Mouse (Mus musculus): ENCODE measurements at regions not wholly inside any gene's neighbourhood (a gene's known extent, or its start where the extent isn't known, plus 50 kb on each side); places are given as distances from the start of the nearest gene placed in this dataset.

- no peak overlapping the region for H3ac ChIP-seq (ENCODE audit: control insufficient read depth, insufficient read length)
- H3K79me2 ChIP-seq (ENCODE audit: control insufficient read depth, insufficient read depth) = no peaks in the 10 kb centered on the region
- TF ChIP-seq REST (IDR thresholded peaks at IDR 0.05; ENCODE audit: insufficient read depth, insufficient read length) (no peak), MYOD1 (IDR thresholded peaks at IDR 0.05; ENCODE audit: control insufficient read depth in 1 of 3, insufficient read length in 2 of 3, low read depth in 2 of 3) (no peak), E2F4 (IDR thresholded peaks at IDR 0.05; ENCODE audit: insufficient read depth) (no peak), USF1 (IDR thresholded peaks at IDR 0.05; ENCODE audit: low read depth) (no peak), SRF (IDR thresholded peaks at IDR 0.05; ENCODE audit: control insufficient read depth, insufficient read length, low read depth) (no peak), POLR2A (IDR thresholded peaks at IDR 0.05; ENCODE audit: insufficient read length, low read depth) (no peak), MAX (IDR thresholded peaks at IDR 0.05; ENCODE audit: low read depth) (no peak), POLR2AphosphoS2 (IDR thresholded peaks at IDR 0.05; ENCODE audit: insufficient read length, low read depth) (no peak), CEBPB (IDR thresholded peaks at IDR 0.05; ENCODE audit: insufficient read depth, poor library complexity, severe bottlenecking) (no peak), MYOG (IDR thresholded peaks at IDR 0.05; ENCODE audit: control insufficient read depth in 1 of 3, insufficient read depth in 1 of 3, insufficient read length in 2 of 3, low read depth in 2 of 3) (no peak), TCF12 (IDR thresholded peaks at IDR 0.05; ENCODE audit: insufficient read depth, poor library complexity, severe bottlenecking) (no peak), TCF3 (IDR thresholded peaks at IDR 0.05; ENCODE audit: insufficient read length, low read depth) (no peak)
- no peak overlapping the region for H3K4me2 ChIP-seq (ENCODE audit: low read depth)
- no peak overlapping the region for H3K4me3 ChIP-seq
- no peaks in the 10 kb centered on the region for H3K36me3 ChIP-seq (ENCODE audit: control insufficient read depth, insufficient read depth)
- H3K27me3 ChIP-seq (ENCODE audit: control insufficient read depth, insufficient read depth, insufficient read length) = no peaks in the 10 kb centered on the region
Observed at GRCm38 (mm10) chr7:73308981-73309380, 66.3 kb upstream of the Rgma start.

- Histone ChIP-seq H3K36me3 (ENCODE audit: control insufficient read depth, insufficient read depth) (no peaks in the 10 kb centered on the region), H3K79me2 (ENCODE audit: control insufficient read depth, insufficient read depth) (no peaks in the 10 kb centered on the region), H3K4me3 (no peak overlapping the region), H3K27me3 (ENCODE audit: control insufficient read depth, insufficient read depth, insufficient read length) (no peaks in the 10 kb centered on the region), H3ac (ENCODE audit: control insufficient read depth, insufficient read length) (no peak overlapping the region), H3K4me2 (ENCODE audit: low read depth) (no peak overlapping the region)
- no peak for TF ChIP-seq TCF3 (IDR thresholded peaks at IDR 0.05; ENCODE audit: insufficient read length, low read depth)
Observed at GRCm38 (mm10) chr7:73310056-73310455, 65.3 kb upstream of the Rgma start.

GRCm38 (mm10) chr7:73310581-73311136, 64.7 kb upstream of the Rgma start:
- Histone ChIP-seq H3K27me3 (ENCODE audit: control insufficient read depth, insufficient read depth, insufficient read length) (no peaks in the 10 kb centered on the region), H3K36me3 (ENCODE audit: control insufficient read depth, insufficient read depth) (no peaks in the 10 kb centered on the region), H3K4me3 (no peak overlapping the region), H3ac (ENCODE audit: control insufficient read depth, insufficient read length) (no peak overlapping the region), H3K79me2 (ENCODE audit: control insufficient read depth, insufficient read depth) (no peaks in the 10 kb centered on the region), H3K4me2 (ENCODE audit: low read depth) (no peak overlapping the region)
- TF ChIP-seq MYOD1 (IDR thresholded peaks at IDR 0.05; ENCODE audit: control insufficient read depth in 1 of 3, insufficient read length in 2 of 3, low read depth in 2 of 3) = no peak
- TF ChIP-seq POLR2A (IDR thresholded peaks at IDR 0.05; ENCODE audit: insufficient read length, low read depth) = no peak
- TF ChIP-seq MAX (IDR thresholded peaks at IDR 0.05; ENCODE audit: low read depth) = no peak
- TF ChIP-seq TCF3 (IDR thresholded peaks at IDR 0.05; ENCODE audit: insufficient read length, low read depth) = no peak
- TF ChIP-seq TCF12 (IDR thresholded peaks at IDR 0.05; ENCODE audit: insufficient read depth, poor library complexity, severe bottlenecking) = no peak
- TF ChIP-seq USF1 (IDR thresholded peaks at IDR 0.05; ENCODE audit: low read depth) = no peak
- no peak for TF ChIP-seq SRF (IDR thresholded peaks at IDR 0.05; ENCODE audit: control insufficient read depth, insufficient read length, low read depth)
- no peak for TF ChIP-seq REST (IDR thresholded peaks at IDR 0.05; ENCODE audit: insufficient read depth, insufficient read length)
- TF ChIP-seq POLR2AphosphoS2 (IDR thresholded peaks at IDR 0.05; ENCODE audit: insufficient read length, low read depth) = no peak
- no peak for TF ChIP-seq CEBPB (IDR thresholded peaks at IDR 0.05; ENCODE audit: insufficient read depth, poor library complexity, severe bottlenecking)
- TF ChIP-seq E2F4 (IDR thresholded peaks at IDR 0.05; ENCODE audit: insufficient read depth) = no peak
- TF ChIP-seq MYOG (IDR thresholded peaks at IDR 0.05; ENCODE audit: control insufficient read depth in 1 of 3, insufficient read depth in 1 of 3, insufficient read length in 2 of 3, low read depth in 2 of 3) = no peak

GRCm38 (mm10) chr7:73315555-73315954, 59.8 kb upstream of the Rgma start:
- no peak overlapping the region for H3K4me2 ChIP-seq (ENCODE audit: low read depth)
- TF ChIP-seq MAX (IDR thresholded peaks at IDR 0.05; ENCODE audit: low read depth) (no peak), MYOD1 (IDR thresholded peaks at IDR 0.05; ENCODE audit: control insufficient read depth in 1 of 3, insufficient read length in 2 of 3, low read depth in 2 of 3) (no peak), USF1 (IDR thresholded peaks at IDR 0.05; ENCODE audit: low read depth) (no peak), SRF (IDR thresholded peaks at IDR 0.05; ENCODE audit: control insufficient read depth, insufficient read length, low read depth) (no peak), POLR2A (IDR thresholded peaks at IDR 0.05; ENCODE audit: insufficient read length, low read depth) (no peak), REST (IDR thresholded peaks at IDR 0.05; ENCODE audit: insufficient read depth, insufficient read length) (no peak), POLR2AphosphoS2 (IDR thresholded peaks at IDR 0.05; ENCODE audit: insufficient read length, low read depth) (no peak), MYOG (IDR thresholded peaks at IDR 0.05; ENCODE audit: control insufficient read depth in 1 of 3, insufficient read depth in 1 of 3, insufficient read length in 2 of 3, low read depth in 2 of 3) (no peak), CEBPB (IDR thresholded peaks at IDR 0.05; ENCODE audit: insufficient read depth, poor library complexity, severe bottlenecking) (no peak), E2F4 (IDR thresholded peaks at IDR 0.05; ENCODE audit: insufficient read depth) (no peak), TCF3 (IDR thresholded peaks at IDR 0.05; ENCODE audit: insufficient read length, low read depth) (no peak), TCF12 (IDR thresholded peaks at IDR 0.05; ENCODE audit: insufficient read depth, poor library complexity, severe bottlenecking) (no peak)
- no peaks in the 10 kb centered on the region for H3K36me3 ChIP-seq (ENCODE audit: control insufficient read depth, insufficient read depth)
- no peaks in the 10 kb centered on the region for H3K27me3 ChIP-seq (ENCODE audit: control insufficient read depth, insufficient read depth, insufficient read length)
- no peak overlapping the region for H3K4me3 ChIP-seq
- H3K79me2 ChIP-seq (ENCODE audit: control insufficient read depth, insufficient read depth) = no peaks in the 10 kb centered on the region
- H3ac ChIP-seq (ENCODE audit: control insufficient read depth, insufficient read length) = no peak overlapping the region

- TF ChIP-seq E2F4 (IDR thresholded peaks at IDR 0.05; ENCODE audit: insufficient read depth) (no peak), TCF12 (IDR thresholded peaks at IDR 0.05; ENCODE audit: insufficient read depth, poor library complexity, severe bottlenecking) (no peak), SRF (IDR thresholded peaks at IDR 0.05; ENCODE audit: control insufficient read depth, insufficient read length, low read depth) (no peak), USF1 (IDR thresholded peaks at IDR 0.05; ENCODE audit: low read depth) (no peak), TCF3 (IDR thresholded peaks at IDR 0.05; ENCODE audit: insufficient read length, low read depth) (no peak)
- Histone ChIP-seq H3ac (ENCODE audit: control insufficient read depth, insufficient read length) (no peak overlapping the region), H3K4me2 (ENCODE audit: low read depth) (no peak overlapping the region), H3K4me3 (no peak overlapping the region), H3K36me3 (ENCODE audit: control insufficient read depth, insufficient read depth) (no peaks in the 10 kb centered on the region), H3K79me2 (ENCODE audit: control insufficient read depth, insufficient read depth) (no peaks in the 10 kb centered on the region), H3K27me3 (ENCODE audit: control insufficient read depth, insufficient read depth, insufficient read length) (no peaks in the 10 kb centered on the region)
Observed at GRCm38 (mm10) chr7:73317574-73317973, 57.7 kb upstream of the Rgma start.
